Mouse (Mus musculus): ENCODE data around the gene Unc79.

GRCm38 (mm10) chr12:103040136-103040535, 91.5 kb downstream of the Unc79 start:
- TF ChIP-seq CTCF (IDR thresholded peaks at IDR 0.05; ENCODE audit: low read depth), result no peak
- no peak for TF ChIP-seq EP300 (IDR thresholded peaks at IDR 0.05; ENCODE audit: low read depth)
